Mouse (Mus musculus) cerebellum, adult 8-10 months (tissue): Measurements from ENCODE around the gene Pno1.
A peak's percentile ranks its signal among the peaks of the same experiment; 100 is the strongest.
"Not testable (repeated sequence)": the region's sequence is repeated elsewhere in the genome, so short reads cannot be mapped to it uniquely, and the experiment has no call there.

Experiments
- DNase-seq: peaks from one replicate; pipeline ENCODE4 v3.0.0; 2022

The Pno1 gene

GRCm38 (mm10) chr11:17211258-17212140, at the start of gene Pno1:
Gene Pno1 (minus strand): TSS chr11:17211568.
- peak; percentile 97 for DNase-seq

GRCm38 (mm10) chr11:17257861-17258260, 46.5 kb upstream of the Pno1 start:
- DNase-seq, result no peak

GRCm38 (mm10) chr11:17257443-17257842, 46.1 kb upstream of the Pno1 start, which contains the start of gene C1d:
Gene C1d (plus strand): TSS chr11:17257579.
- DNase-seq, result peak; percentile 95

- DNase-seq, result peak; percentile 14
These were observed 45.5 kb upstream of the Pno1 start for GRCm38 (mm10) chr11:17256813-17257365.

- DNase-seq, result no peak
These were observed 37.3 kb upstream of the Pno1 start for GRCm38 (mm10) chr11:17248715-17249114.

- not testable (repeated sequence) for DNase-seq
These were observed 27.2 kb upstream of the Pno1 start for GRCm38 (mm10) chr11:17238598-17238997.

- no peak for DNase-seq
These were observed 25.2 kb upstream of the Pno1 start for GRCm38 (mm10) chr11:17236449-17237037.

GRCm38 (mm10) chr11:17232792-17233191, 21.4 kb upstream of the Pno1 start:
- DNase-seq, result no peak

GRCm38 (mm10) chr11:17221126-17221525, 9.8 kb upstream of the Pno1 start:
- no peak for DNase-seq

- DNase-seq, result no peak
These were observed 4.1 kb upstream of the Pno1 start for GRCm38 (mm10) chr11:17215475-17215874.

- no peak for DNase-seq
These were observed 1.6 kb upstream of the Pno1 start for GRCm38 (mm10) chr11:17212903-17213509.

GRCm38 (mm10) chr11:17212141-17212495, 750 bp upstream of the Pno1 start:
- DNase-seq, result no peak

- no peak for DNase-seq
These were observed 8.9 kb downstream of the Pno1 start for GRCm38 (mm10) chr11:17202481-17202880.

- DNase-seq, result no peak
These were observed 10.4 kb downstream of the Pno1 start for GRCm38 (mm10) chr11:17200936-17201335.

- no peak for DNase-seq
These were observed 11.4 kb downstream of the Pno1 start for GRCm38 (mm10) chr11:17199840-17200501.

GRCm38 (mm10) chr11:17199170-17199569, 12.2 kb downstream of the Pno1 start:
- no peak for DNase-seq

GRCm38 (mm10) chr11:17192151-17192844, 19.1 kb downstream of the Pno1 start:
- DNase-seq, result no peak

GRCm38 (mm10) chr11:17188786-17189185, 22.6 kb downstream of the Pno1 start:
- no peak for DNase-seq

- no peak for DNase-seq
These were observed 23.7 kb downstream of the Pno1 start for GRCm38 (mm10) chr11:17187649-17188048.

- no peak for DNase-seq
These were observed 28.2 kb downstream of the Pno1 start for GRCm38 (mm10) chr11:17183165-17183564.

GRCm38 (mm10) chr11:17181807-17182206, 29.6 kb downstream of the Pno1 start, which contains the start of gene Wdr92:
Gene Wdr92 (plus strand): TSS chr11:17182107.
- no peak for DNase-seq

GRCm38 (mm10) chr11:17180753-17181152, 30.6 kb downstream of the Pno1 start:
- no peak for DNase-seq
